Mouse (Mus musculus) forebrain, embryonic 12.5 days (tissue): ENCODE measurements around the gene Rufy3. TPM values are rescaled to one million over a fixed set of nuclear protein-coding genes. Genes with fewer than 3 reads are reported as not detected.
"Not testable (repeated sequence)": the region's sequence is repeated elsewhere in the genome, so short reads cannot be mapped to it uniquely, and the experiment has no call there.

Experiments used
- ATAC-seq: fragments of 200-750 bp; cut with Nextera tagmentation; 2 replicates; pipeline ENCODE4 v1.8.0; 2017; ENCODE audit warnings: moderate TSS enrichment; ENCODE audit not compliant: low FRiP score
- H3K27ac ChIP-seq: fragments of 300-500 bp; sonication (generic); 2 replicates; pipeline ENCODE4 v1.5.1; 2016; ENCODE audit warnings: mild to moderate bottlenecking
- H3K27me3 ChIP-seq: fragments of 300-500 bp; sonication (generic); 2 replicates; pipeline ENCODE4 v1.6.1; 2016; ENCODE audit warnings: mild to moderate bottlenecking
- H3K36me3 ChIP-seq: fragments of 300-500 bp; sonication (generic); replicated peaks from 2 replicates; pipeline ENCODE4 v1.6.1; 2016; ENCODE audit warnings: mild to moderate bottlenecking
- H3K4me1 ChIP-seq: fragments of 300-500 bp; sonication (generic); 2 replicates; pipeline ENCODE4 v1.6.1; 2016
- H3K4me2 ChIP-seq: fragments of 300-500 bp; sonication (generic); 2 replicates; pipeline ENCODE4 v1.6.1; 2016; ENCODE audit warnings: mild to moderate bottlenecking, moderate library complexity
- H3K4me3 ChIP-seq: fragments of 300-500 bp; sonication (generic); replicated peaks from 2 replicates; pipeline ENCODE4 v1.5.1; 2016; ENCODE audit warnings: mild to moderate bottlenecking
- H3K9ac ChIP-seq: fragments of 300-500 bp; sonication (generic); 2 replicates; pipeline ENCODE4 v1.6.1; 2016; ENCODE audit warnings: mild to moderate bottlenecking
- H3K9me3 ChIP-seq: fragments of 300-500 bp; sonication (generic); 2 replicates; pipeline ENCODE4 v1.6.1; 2016
- WGBS: fragments of 180-500 bp; shearing (Covaris S2); methylation state at CpG from one replicate; pipeline ENCODE4 v1.1.7; 2016; 5-methylcytosine and 5-hydroxymethylcytosine counted together
- polyA plus RNA-seq: library from polyadenylated mRNA; unstranded; fragments of >200 nt; fragmentation: Nextera tagmentation; extraction: Ambion mirVana; gene quantifications from 2 replicates; pipeline ENCODE4 v1.2.1, GENCODE M21; 2016

Rufy3 gene
- polyA plus RNA-seq = 166 and 178 TPM in 2 replicates

DNA sequence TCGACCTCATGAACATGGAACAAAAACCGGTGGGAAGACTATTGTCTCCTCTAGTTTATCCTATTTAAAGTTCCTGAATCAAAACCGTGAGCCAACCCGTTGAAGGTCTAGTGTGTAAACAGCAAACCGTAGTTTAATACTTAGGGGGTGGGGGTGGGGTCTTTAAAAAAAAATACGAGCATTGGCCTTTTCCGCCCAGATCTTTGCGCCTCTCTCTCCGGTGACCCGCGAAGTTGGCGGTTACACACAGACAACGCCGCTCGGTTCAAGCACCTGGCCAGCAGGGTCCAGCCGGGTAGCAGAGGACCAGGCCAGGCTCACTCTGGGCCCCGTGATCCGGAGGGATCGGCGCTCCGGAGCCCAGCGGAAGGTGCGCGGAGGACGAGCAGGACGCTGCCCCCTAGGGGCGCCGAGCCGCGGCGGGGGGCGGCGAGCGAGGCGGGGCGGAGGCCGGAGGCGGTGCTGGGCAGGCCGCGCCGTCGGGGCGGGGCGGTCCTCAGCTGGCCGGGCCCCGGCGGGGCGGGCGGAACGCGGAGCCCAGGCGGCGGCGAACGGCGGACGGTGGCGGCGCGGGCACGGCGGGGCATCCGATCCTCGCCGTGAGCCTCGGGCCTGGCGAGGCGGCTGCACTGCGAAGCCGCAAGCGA, at the start of gene Rufy3:
Rufy3 (plus strand) TSS at position 540 of the 647 bp plus-strand sequence.
- peak within 1 kb of the TSS; percentile 97 for H3K4me3 ChIP-seq
- H3K9me3 ChIP-seq = no peaks in the 10 kb centered on the region
- no peaks in the 10 kb centered on the region for H3K27me3 ChIP-seq
- peak; percentile 91 for ATAC-seq
- H3K27ac ChIP-seq = peak within 1 kb of the TSS; percentile 93
- H3K9ac ChIP-seq = peak within 1 kb of the TSS; percentile 93
- under 1% methylated on average over 46 of the region's 71 CpGs for WGBS
- H3K4me1 ChIP-seq = peaks cover 12% of the 10 kb centered on the region
- H3K4me2 ChIP-seq = peak within 1 kb of the TSS; percentile 72
- no peaks in the 10 kb centered on the region for H3K36me3 ChIP-seq

DNA sequence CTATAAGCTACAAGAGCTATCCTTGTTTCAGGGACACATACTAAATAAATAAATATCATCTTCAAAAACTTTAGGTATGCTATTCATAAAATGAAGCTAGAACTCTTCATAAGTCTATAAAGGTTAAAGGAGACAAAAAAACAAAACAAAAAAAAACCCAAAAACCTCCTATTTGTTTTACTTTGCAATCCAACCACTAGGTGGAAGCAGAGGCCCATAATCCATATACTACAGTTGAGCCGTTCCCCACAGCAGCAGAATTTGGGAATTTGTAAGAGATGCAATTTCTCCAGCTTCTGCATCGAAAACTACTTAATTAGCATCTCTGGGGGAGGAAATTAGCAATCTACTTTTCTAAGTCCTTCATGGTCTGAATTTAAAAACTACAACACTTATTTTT, 45.6 kb upstream of the Rufy3 start:
- no peak for ATAC-seq
- H3K4me3 ChIP-seq = no peak overlapping the region
- no peak overlapping the region for H3K4me2 ChIP-seq
- no peak overlapping the region for H3K27ac ChIP-seq
- no peak overlapping the region for H3K9ac ChIP-seq
- H3K4me1 ChIP-seq = no peaks in the 10 kb centered on the region
- H3K9me3 ChIP-seq = no peaks in the 10 kb centered on the region
- no peaks in the 10 kb centered on the region for H3K36me3 ChIP-seq
- WGBS = 7% methylated on average over 2 of the region's 2 CpGs
- no peaks in the 10 kb centered on the region for H3K27me3 ChIP-seq

DNA sequence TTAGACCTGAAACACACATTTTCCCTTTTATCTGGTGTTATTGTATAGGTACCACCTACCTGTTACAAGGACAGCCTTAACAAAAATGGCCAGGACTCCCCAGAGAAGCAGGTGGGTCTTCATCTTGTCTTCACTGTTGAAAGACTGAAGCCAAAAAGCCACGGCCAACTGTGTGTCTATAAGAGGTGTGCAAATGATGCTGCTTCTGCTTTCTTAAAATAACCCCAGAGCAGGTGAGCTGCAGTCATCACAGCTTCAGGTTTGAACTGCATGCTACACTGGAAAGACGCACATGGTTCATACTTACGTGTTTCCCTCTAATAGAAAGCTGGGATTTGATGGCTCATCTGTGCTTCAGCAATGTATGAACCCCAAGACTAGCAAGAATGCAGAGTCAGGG, 37.2 kb upstream of the Rufy3 start, which contains the start of gene Jchain:
Jchain (minus strand) TSS at position 235 of the 400 bp plus-strand sequence.
- 87% methylated on average over 3 of the region's 3 CpGs for WGBS
- H3K27me3 ChIP-seq = no peaks in the 10 kb centered on the region
- H3K9ac ChIP-seq = no peak within 1 kb of the TSS
- H3K27ac ChIP-seq = no peak within 1 kb of the TSS
- no peaks in the 10 kb centered on the region for H3K9me3 ChIP-seq
- H3K36me3 ChIP-seq = no peaks in the 10 kb centered on the region
- H3K4me2 ChIP-seq = no peak within 1 kb of the TSS
- no peaks in the 10 kb centered on the region for H3K4me1 ChIP-seq
- ATAC-seq = no peak
- no peak within 1 kb of the TSS for H3K4me3 ChIP-seq

DNA sequence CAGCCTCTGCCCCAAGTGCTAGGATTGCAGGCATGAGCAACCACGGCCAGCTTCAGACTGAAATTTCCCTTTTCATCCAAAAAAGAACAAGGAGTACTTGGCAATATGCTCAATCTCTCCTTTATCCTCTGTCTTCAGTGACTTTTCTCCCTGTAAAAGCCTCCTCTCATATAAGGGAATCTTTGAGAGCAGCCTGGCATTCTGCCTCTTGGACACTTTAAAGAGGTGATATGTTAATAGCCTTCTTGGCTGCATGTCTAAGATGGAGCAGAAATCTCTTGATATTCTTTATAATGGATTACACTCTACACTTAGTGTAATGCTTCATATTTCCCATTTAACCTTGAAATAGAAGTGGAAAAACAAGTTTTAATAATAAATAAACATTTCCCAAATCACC, 33.9 kb upstream of the Rufy3 start:
- Histone ChIP-seq H3K4me3 (no peak overlapping the region), H3K36me3 (no peaks in the 10 kb centered on the region), H3K27ac (no peak overlapping the region), H3K4me1 (no peaks in the 10 kb centered on the region), H3K9me3 (no peaks in the 10 kb centered on the region), H3K4me2 (no peak overlapping the region), H3K27me3 (no peaks in the 10 kb centered on the region), H3K9ac (no peak overlapping the region)
- no peak for ATAC-seq
- 61% methylated on average over 1 of the region's 1 CpGs for WGBS

DNA sequence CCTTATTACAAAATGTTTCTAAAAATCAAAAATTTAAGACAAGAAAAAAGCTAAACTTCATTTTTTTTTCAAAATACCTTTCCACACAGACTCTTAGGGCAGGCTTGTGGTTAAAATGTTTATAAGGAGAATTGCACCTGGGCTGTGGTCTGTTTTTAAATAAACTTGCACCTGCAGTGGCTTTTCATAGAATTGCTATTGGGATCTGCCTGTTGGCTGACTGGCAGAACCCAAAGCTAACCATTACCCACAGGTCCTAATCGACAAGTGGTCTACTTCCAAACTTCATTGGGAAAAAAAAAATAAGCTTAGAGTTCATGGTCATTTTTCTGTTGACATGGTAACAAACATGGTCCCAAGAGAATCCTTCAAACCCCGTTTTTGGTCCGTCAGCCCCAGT, 30.1 kb upstream of the Rufy3 start:
- whole genome bisulfite sequencing = 79% methylated on average over 3 of the region's 3 CpGs
- H3K4me2 ChIP-seq = no peak overlapping the region
- no peak overlapping the region for H3K4me3 ChIP-seq
- no peak overlapping the region for H3K27ac ChIP-seq
- H3K36me3 ChIP-seq = no peaks in the 10 kb centered on the region
- no peaks in the 10 kb centered on the region for H3K27me3 ChIP-seq
- no peaks in the 10 kb centered on the region for H3K9me3 ChIP-seq
- no peak overlapping the region for H3K9ac ChIP-seq
- ATAC-seq = no peak
- H3K4me1 ChIP-seq = no peaks in the 10 kb centered on the region

DNA sequence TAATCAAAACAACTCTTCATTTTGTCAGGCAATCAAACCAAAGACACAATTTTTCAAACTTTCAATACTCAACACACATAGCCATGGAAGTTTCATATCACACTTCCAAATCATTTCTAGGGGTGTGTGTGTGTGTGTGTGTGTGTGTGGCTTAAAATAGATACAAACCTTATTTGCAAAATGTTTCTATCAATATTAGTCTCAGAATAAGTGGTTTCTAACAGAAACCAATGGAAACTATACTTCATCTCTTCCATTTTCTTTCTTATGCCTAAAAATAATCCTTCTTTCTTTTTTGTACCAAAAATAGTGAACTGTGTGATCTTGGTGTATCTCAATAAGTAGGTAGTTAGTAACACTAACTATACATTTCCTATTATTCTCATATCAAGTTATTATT, 24.0 kb upstream of the Rufy3 start:
- no peak for ATAC-seq

DNA sequence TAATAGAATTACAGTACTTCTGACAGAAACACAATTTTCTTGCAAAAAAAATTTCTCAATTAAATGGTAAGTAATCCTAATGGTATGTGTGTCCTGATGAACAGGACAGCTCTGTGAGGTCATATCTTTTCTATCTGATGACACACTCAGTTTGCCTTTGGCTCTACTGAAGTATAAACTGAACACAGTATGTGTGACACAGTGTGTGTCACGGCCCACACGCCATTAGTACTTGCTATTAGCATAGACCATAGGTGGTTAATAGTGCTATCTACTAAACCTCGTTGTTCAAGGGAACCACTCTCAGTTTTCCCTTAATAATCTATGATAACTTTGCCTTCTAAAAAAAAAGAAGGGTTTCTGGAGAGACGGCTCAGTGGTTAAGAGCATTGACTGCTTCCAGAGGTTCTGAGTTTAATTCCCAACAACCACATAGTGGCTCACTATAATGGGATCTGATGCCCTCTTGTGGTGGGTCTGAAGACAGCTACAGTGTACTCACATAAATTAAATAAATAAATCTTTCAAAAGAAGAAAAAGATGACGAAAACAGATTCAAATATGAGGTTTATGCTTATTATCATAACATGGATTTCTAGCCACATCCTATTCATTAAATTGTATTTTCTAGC, 22.1 kb upstream of the Rufy3 start:
- H3K9me3 ChIP-seq = no peaks in the 10 kb centered on the region
- peak; percentile 68; the same call in 1 of the 2 replicates for ATAC-seq
- no peak overlapping the region for H3K4me2 ChIP-seq
- no peak overlapping the region for H3K4me3 ChIP-seq
- no peak overlapping the region for H3K27ac ChIP-seq
- WGBS = 59% methylated on average over 5 of the region's 5 CpGs
- no peaks in the 10 kb centered on the region for H3K36me3 ChIP-seq
- H3K4me1 ChIP-seq = no peaks in the 10 kb centered on the region
- no peaks in the 10 kb centered on the region for H3K27me3 ChIP-seq
- H3K9ac ChIP-seq = no peak overlapping the region

More for the DNA sequence above, 24.0 kb upstream of the Rufy3 start:
- no peaks in the 10 kb centered on the region for H3K9me3 ChIP-seq
- no peaks in the 10 kb centered on the region for H3K4me1 ChIP-seq
- H3K36me3 ChIP-seq = no peaks in the 10 kb centered on the region
- no peak overlapping the region for H3K9ac ChIP-seq
- no peak overlapping the region for H3K27ac ChIP-seq
- no peak overlapping the region for H3K4me3 ChIP-seq
- no peak overlapping the region for H3K4me2 ChIP-seq
- H3K27me3 ChIP-seq = no peaks in the 10 kb centered on the region

DNA sequence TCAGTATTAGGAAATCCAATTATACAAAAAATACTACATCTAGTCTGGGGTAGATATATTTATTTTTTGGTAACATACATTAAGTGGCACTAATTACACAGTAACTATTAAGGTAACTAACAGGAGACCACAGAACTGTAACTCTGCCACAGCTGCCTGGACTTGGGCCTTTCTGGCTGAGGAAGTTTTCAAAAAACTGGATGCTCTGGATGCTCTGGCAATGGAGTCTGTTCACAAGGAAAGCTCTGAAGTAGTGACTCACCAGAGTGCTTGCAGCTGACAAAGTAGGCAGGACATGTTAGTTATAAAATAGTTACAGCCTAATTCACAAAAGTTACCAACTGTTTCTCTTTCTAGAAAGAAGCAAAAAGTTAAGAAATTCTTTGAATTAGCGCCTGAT, 20.4 kb upstream of the Rufy3 start:
- ATAC-seq = not testable (repeated sequence)

DNA sequence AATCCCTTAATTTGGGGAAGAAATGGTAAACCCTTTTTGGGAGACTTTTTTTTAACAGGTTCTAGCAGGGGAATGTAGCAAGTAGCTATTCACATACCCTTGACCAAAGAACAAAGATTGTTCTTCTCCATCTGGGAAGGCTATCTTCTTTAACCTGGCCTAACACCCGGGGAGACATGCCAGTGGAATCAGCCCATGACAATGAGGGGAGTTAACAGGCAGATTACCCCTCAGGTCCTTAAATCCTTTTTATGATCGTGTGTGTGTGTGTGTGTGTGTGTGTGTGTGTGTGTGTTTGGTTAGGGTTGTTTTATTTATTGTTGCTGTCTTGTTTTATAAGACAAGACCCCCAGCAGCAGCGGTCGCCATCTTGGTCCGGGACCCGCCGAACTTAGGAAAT, 19.3 kb upstream of the Rufy3 start:
- 83% methylated on average over 7 of the region's 7 CpGs for WGBS
- Histone ChIP-seq H3K4me1 (no peaks in the 10 kb centered on the region), H3K27me3 (no peaks in the 10 kb centered on the region)

More for the DNA sequence above, 20.4 kb upstream of the Rufy3 start:
- not testable (repeated sequence) for H3K27me3 ChIP-seq, H3K36me3 ChIP-seq, H3K4me2 ChIP-seq, H3K4me3 ChIP-seq, H3K4me1 ChIP-seq, H3K9me3 ChIP-seq, H3K9ac ChIP-seq, H3K27ac ChIP-seq
- 91% methylated on average over 1 of the region's 1 CpGs for WGBS

DNA sequence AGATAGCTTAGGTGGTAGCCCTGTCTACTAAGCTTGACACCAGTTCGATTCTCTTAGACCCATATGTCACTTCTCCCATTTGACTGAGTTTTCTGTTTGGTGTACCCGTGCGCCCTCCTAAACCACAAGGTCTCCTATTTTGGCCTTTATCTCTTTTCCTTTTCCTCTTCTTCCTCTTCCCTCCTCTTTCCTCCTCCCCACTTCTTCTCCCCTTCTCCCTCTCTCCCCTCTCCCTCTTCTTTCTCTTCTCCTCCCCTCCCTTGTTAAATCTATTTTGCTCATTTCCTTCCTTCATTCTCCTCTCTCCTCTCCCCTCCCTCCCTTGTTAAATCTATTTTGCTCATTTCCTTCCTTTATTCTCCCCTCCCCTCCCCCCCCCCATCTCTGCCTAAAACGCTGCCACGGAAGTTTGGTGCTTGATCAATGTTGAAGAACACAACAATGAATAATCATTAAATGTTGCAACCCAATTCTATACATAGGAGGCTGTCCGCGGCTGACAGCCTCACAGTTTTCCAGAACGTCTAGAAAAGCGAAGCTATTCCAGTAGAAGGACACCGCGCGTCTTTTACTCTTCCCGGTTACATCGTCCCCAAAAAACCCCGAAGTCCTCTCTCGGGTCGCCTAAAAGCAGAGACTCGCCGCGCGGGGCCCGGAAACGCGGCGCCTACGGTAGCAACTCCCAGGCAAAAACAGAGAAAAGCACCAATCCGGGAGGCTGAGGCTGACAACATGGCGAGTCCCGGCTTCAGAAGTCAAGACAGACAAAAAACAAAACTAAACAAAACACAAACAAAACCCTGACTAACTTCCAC, 11.4 kb upstream of the Rufy3 start:
- ATAC-seq = peak; percentile 68
- 9% methylated on average over 29 of the region's 29 CpGs for WGBS

More for the DNA sequence above, 19.3 kb upstream of the Rufy3 start:
- no peak overlapping the region for H3K4me3 ChIP-seq
- H3K9me3 ChIP-seq = no peaks in the 10 kb centered on the region
- no peak overlapping the region for H3K9ac ChIP-seq
- no peak for ATAC-seq
- no peak overlapping the region for H3K27ac ChIP-seq
- H3K4me2 ChIP-seq = no peak overlapping the region
- H3K36me3 ChIP-seq = no peaks in the 10 kb centered on the region

DNA sequence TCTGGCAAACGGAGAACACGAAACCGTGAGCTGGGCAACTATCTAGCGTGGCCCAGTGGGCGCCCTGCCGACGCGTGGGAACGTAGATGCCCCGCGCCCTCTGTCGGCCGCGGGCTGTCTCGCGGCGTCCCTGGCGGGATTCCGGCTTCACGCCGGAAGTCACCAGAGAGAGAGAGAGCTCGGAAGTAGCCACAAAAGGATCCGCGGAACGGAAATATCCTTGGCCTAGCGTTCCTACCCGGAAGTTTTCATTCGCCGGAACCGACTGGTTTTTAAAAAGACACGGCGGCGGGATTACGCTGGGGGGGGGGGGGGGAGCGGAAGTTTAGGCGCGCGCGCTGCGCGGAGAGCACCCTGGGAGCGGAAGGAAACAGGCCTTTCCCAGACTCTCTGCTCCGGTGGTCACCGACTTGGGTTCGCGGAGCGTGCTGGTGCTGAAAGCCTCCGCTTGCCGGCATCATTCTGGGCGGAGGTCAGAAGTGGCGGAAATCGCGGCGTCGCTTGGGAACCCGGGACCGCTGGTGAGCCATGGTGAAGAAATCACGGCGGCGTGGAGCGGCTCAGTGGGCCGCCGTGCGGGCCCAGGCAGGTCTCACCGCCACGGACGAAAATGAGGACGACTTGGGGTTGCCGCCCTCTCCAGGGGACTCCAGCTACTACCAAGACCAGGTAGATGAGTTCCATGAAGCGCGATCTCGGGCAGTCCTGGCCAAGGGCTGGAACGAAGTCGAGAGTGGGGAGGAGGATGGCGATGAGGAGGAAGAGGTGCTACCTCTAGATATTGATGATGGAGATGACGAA, 10.6 kb upstream of the Rufy3 start, which contains the start of gene Utp3:
Utp3 (plus strand) TSS at position 377 of the 801 bp plus-strand sequence.
- H3K27ac ChIP-seq = peak within 1 kb of the TSS; percentile 91
- no peaks in the 10 kb centered on the region for H3K27me3 ChIP-seq
- no peaks in the 10 kb centered on the region for H3K9me3 ChIP-seq
- H3K4me1 ChIP-seq = peaks cover 23% of the 10 kb centered on the region
- 0 out of 2 replicates have a peak, but pooled peaks cover 9% of the 10 kb centered on the region for H3K36me3 ChIP-seq
- peak within 1 kb of the TSS; percentile 86 for H3K4me3 ChIP-seq
- peak within 1 kb of the TSS; percentile 90 for H3K4me2 ChIP-seq
- peak within 1 kb of the TSS; percentile 92 for H3K9ac ChIP-seq
- peak; percentile 97 for ATAC-seq
- WGBS = under 1% methylated on average over 76 of the region's 76 CpGs

More for the DNA sequence above, 11.4 kb upstream of the Rufy3 start:
- H3K4me2 ChIP-seq = peak overlapping the region; percentile 64
- H3K27ac ChIP-seq = peak overlapping the region; percentile 91
- no peaks in the 10 kb centered on the region for H3K27me3 ChIP-seq
- no peaks in the 10 kb centered on the region for H3K9me3 ChIP-seq
- H3K4me3 ChIP-seq = peak overlapping the region; percentile 86
- 0 out of 2 replicates have a peak, but pooled peaks cover 9% of the 10 kb centered on the region for H3K36me3 ChIP-seq
- peak overlapping the region; percentile 70 for H3K9ac ChIP-seq
- peaks cover 23% of the 10 kb centered on the region for H3K4me1 ChIP-seq
